Mouse (Mus musculus): Measurements from ENCODE around the gene Cldn22. TPM values are rescaled to one million over a fixed set of nuclear protein-coding genes. Genes with fewer than 3 reads are reported as not detected.

The Cldn22 gene
- polyA plus RNA-seq, 1 experiment from 2014 or later = not detected

DNA sequence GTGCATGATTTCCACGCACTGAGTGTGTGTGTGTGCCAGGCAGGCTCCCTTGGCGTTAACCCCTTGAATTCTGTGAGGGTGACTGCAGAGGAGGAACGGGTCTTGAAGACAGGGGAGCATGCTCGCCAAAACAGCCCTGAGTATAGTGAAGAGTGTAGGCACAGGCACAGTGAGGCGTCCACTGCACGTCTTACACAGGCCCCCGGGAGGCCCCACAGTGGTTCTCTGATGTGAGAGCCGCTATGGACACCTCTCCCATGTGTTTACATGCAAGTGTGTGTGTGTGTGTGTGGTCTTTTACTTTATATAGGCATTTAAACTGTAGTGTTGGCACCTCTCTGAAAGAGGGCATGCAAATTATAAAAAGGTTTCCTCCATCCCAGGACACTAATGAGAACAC, 42.3 kb downstream of the Cldn22 start:
- Histone ChIP-seq H3K36me3 (ENCODE audit: control insufficient read depth, insufficient read depth, low read length) (peaks cover 66% of the 10 kb centered on the region), H3K4me2 (ENCODE audit: low read length) (no peak overlapping the region), H3K27ac (ENCODE audit: low read depth) (no peak overlapping the region), H3K4me3 (ENCODE audit: low read depth, low read length) (no peak overlapping the region), H3K4me1 (replicated peaks; ENCODE audit: control insufficient read depth, insufficient read depth, low read length) (no peaks in the 10 kb centered on the region), H3K9me3 (ENCODE audit: control insufficient read depth, low read length) (no peaks in the 10 kb centered on the region), H3K9ac (ENCODE audit: low read length) (no peak overlapping the region), H3K27me3 (replicated peaks; ENCODE audit: control insufficient read depth, insufficient read depth, low read length) (no peaks in the 10 kb centered on the region)
- DNase-seq (ENCODE audit: low spot score) (no peak), ATAC-seq (replicated peaks; ENCODE audit: low FRiP score, low TSS enrichment, low read depth) (no peak)
- WGBS = 85% methylated on average over 8 of the region's 8 CpGs

DNA sequence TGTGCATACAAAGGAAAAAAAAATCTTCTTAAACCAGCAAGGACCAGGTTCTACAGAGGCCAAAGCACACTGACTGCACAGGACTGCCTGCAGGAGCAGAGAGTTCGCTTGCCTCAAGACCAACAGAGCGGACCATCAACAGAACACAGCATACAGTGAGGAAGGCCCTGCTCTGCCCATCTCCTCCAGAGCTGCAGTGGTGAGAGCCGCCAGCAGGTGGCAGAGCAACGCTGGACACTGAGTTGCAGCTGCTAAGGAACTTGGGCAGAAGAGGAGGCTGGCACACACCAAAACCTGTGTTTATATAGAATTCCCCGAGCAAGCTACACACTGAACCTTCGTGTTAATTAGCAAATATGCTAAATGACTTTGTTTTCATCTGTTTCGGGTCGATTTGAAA, 42.8 kb downstream of the Cldn22 start:
- Histone ChIP-seq H3K27ac (ENCODE audit: low read depth) (no peak overlapping the region), H3K27me3 (replicated peaks; ENCODE audit: control insufficient read depth, insufficient read depth, low read length) (no peaks in the 10 kb centered on the region), H3K9ac (ENCODE audit: low read length) (no peak overlapping the region), H3K4me1 (replicated peaks; ENCODE audit: control insufficient read depth, insufficient read depth, low read length) (no peaks in the 10 kb centered on the region), H3K36me3 (ENCODE audit: control insufficient read depth, insufficient read depth, low read length) (peaks cover 66% of the 10 kb centered on the region), H3K9me3 (ENCODE audit: control insufficient read depth, low read length) (no peaks in the 10 kb centered on the region), H3K4me2 (ENCODE audit: low read length) (no peak overlapping the region), H3K4me3 (ENCODE audit: low read depth, low read length) (no peak overlapping the region)
- ATAC-seq (replicated peaks; ENCODE audit: low FRiP score, low TSS enrichment, low read depth) = peak; percentile 65
- 28% methylated on average over 8 of the region's 8 CpGs for WGBS
- peak; percentile 93 for DNase-seq (ENCODE audit: low spot score)

DNA sequence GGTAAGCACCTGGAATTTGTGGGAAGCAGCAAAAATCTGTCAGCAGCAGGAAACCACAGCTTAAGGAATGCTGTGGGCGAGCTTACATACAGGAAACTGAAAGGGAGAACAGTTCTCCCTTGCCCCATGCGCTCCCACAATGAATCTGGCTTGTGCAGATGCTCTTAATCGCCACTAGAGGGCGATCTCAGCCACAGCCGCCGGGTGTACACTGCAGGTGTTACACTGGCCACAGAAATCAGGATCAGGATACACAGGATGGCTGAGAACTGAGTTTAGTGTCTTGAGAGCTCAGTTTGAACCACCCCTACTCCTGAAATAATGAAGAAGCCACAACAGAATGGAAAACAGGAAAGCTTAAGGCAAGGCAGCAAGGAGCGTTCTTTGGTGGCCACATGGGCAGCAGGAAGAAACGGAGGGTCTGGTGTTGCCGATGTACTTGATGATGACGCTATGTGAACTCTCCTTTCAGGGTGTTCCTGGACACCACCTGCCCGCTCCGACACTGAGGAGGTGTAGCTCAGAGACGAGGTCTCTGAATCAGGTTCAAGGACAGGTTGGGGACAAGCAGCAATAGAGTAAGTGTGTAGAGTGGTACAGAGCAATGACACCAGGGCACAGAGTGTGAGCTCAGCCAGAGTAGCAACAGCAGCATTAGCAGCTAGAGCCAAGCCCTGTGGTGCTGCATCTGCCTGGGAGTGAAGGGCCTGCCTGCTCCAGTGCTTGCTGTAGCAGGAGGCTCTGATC, 48.3 kb downstream of the Cldn22 start:
- H3K27ac ChIP-seq (ENCODE audit: low read depth) = no peak overlapping the region
- H3K27me3 ChIP-seq (replicated peaks; ENCODE audit: control insufficient read depth, insufficient read depth, low read length) = no peaks in the 10 kb centered on the region
- H3K9ac ChIP-seq (ENCODE audit: low read length) = no peak overlapping the region
- H3K9me3 ChIP-seq (ENCODE audit: control insufficient read depth, low read length) = no peaks in the 10 kb centered on the region
- no peaks in the 10 kb centered on the region for H3K4me1 ChIP-seq (replicated peaks; ENCODE audit: control insufficient read depth, insufficient read depth, low read length)
- ATAC-seq (replicated peaks; ENCODE audit: low FRiP score, low TSS enrichment, low read depth) (peak; percentile 76; the same call in 1 of the 2 replicates), DNase-seq (ENCODE audit: low spot score) (peak; percentile 74)
- H3K4me3 ChIP-seq (ENCODE audit: low read depth, low read length) = no peak overlapping the region
- no peak overlapping the region for H3K4me2 ChIP-seq (ENCODE audit: low read length)
- peaks cover 40% of the 10 kb centered on the region for H3K36me3 ChIP-seq (ENCODE audit: control insufficient read depth, insufficient read depth, low read length)
- 51% methylated on average over 13 of the region's 13 CpGs for WGBS

GRCm38 (mm10) chr8:47874497-47875178, 50.4 kb downstream of the Cldn22 start:
- Histone ChIP-seq H3K9me3 (ENCODE audit: control insufficient read depth, low read length) (no peaks in the 10 kb centered on the region), H3K4me3 (ENCODE audit: low read depth, low read length) (no peak overlapping the region), H3K27ac (ENCODE audit: low read depth) (0 out of 2 replicates have a peak overlapping the region, but pooled peaks have one; percentile 16), H3K4me2 (ENCODE audit: low read length) (no peak overlapping the region), H3K4me1 (replicated peaks; ENCODE audit: control insufficient read depth, insufficient read depth, low read length) (no peaks in the 10 kb centered on the region), H3K36me3 (ENCODE audit: control insufficient read depth, insufficient read depth, low read length) (peaks cover 30% of the 10 kb centered on the region), H3K27me3 (replicated peaks; ENCODE audit: control insufficient read depth, insufficient read depth, low read length) (no peaks in the 10 kb centered on the region), H3K9ac (ENCODE audit: low read length) (no peak overlapping the region)
- DNase-seq (ENCODE audit: low spot score) (no peak), ATAC-seq (replicated peaks; ENCODE audit: low FRiP score, low TSS enrichment, low read depth) (peak; percentile 57)
- WGBS = 57% methylated on average over 13 of the region's 13 CpGs

Other genes starting within 250 kb of the Cldn22 start
- 11.5 and 14.3 TPM in 2 replicates for gene Ing2, start 148.9 kb upstream of the Cldn22 start, polyA plus RNA-seq (2014; fragmentation: Nextera tagmentation; extraction: Ambion mirVana)
- gene Cdkn2aip, start 110.5 kb upstream of the Cldn22 start, polyA plus RNA-seq (2014; fragmentation: Nextera tagmentation; extraction: Ambion mirVana) = 22.8 and 23.8 TPM in 2 replicates
- not detected in 2 replicates for gene Cldn24, start 2.3 kb upstream of the Cldn22 start, polyA plus RNA-seq (2014; fragmentation: Nextera tagmentation; extraction: Ambion mirVana)
- 10.4 and 10.6 TPM in 2 replicates for gene Wwc2, start 166.4 kb downstream of the Cldn22 start, polyA plus RNA-seq (2014; fragmentation: Nextera tagmentation; extraction: Ambion mirVana)